Mouse (Mus musculus) hematopoietic stem cell, adult 5-6 weeks (primary cell): Measurements from ENCODE around the gene Tex19.1. TPM values are rescaled to one million over a fixed set of nuclear protein-coding genes. Genes with fewer than 3 reads are reported as not detected.

Experiments
- total RNA-seq: library from RNA; stranded (forward); fragments of 172-1452, 232-1000 nt; gene quantifications from 2 replicates; pipeline ENCODE4 v1.2.3, GENCODE M21; 2017

Gene Tex19.1
- total RNA-seq, 1 experiment from 2014 or later, result not detected

Other genes with a start within 250 kb of the Tex19.1 start
- 9.2 and 10.0 TPM in 2 replicates for gene Ccdc57, start 213.3 kb upstream of the Tex19.1 start, total RNA-seq
- gene Slc16a3, start 197.7 kb upstream of the Tex19.1 start, total RNA-seq, result 2.0 and 8.8 TPM in 2 replicates
- gene Csnk1d, start 154.8 kb upstream of the Tex19.1 start, total RNA-seq, result 97.6 and 158 TPM in 2 replicates
- gene Cd7, start 106.7 kb upstream of the Tex19.1 start, total RNA-seq, result 2.5 and 3.2 TPM in 2 replicates
- gene Sectm1b, start 82.6 kb upstream of the Tex19.1 start, total RNA-seq, result not detected in 2 replicates
- 0.50 TPM in 1 of 2 replicates, not detected in the other for gene Sectm1a, start 64.9 kb upstream of the Tex19.1 start, total RNA-seq
- gene Tex19.2, start 27.5 kb upstream of the Tex19.1 start, total RNA-seq, result not detected in 2 replicates
- not detected in 2 replicates for gene Uts2r, start 14.1 kb downstream of the Tex19.1 start, total RNA-seq
- gene Hexdc, start 58.3 kb downstream of the Tex19.1 start, total RNA-seq, result 9.6 and 12.0 TPM in 2 replicates
- 3.6 and 10.6 TPM in 2 replicates for gene Ogfod3, start 58.6 kb downstream of the Tex19.1 start, total RNA-seq
- gene Cybc1, start 83.2 kb downstream of the Tex19.1 start, total RNA-seq, result 26.7 and 47.8 TPM in 2 replicates
- 27.1 and 28.9 TPM in 2 replicates for gene Narf, start 91.1 kb downstream of the Tex19.1 start, total RNA-seq
- 20.8 and 34.6 TPM in 2 replicates for gene Foxk2, start 113.8 kb downstream of the Tex19.1 start, total RNA-seq
- gene Wdr45b, start 208.3 kb downstream of the Tex19.1 start, total RNA-seq, result 54.3 and 62.0 TPM in 2 replicates
- 1.4 and 1.5 TPM in 2 replicates for gene Rab40b, start 242.1 kb downstream of the Tex19.1 start, total RNA-seq